Mouse (Mus musculus): ENCODE measurements around the gene Pcgf6. TPM values are rescaled to one million over a fixed set of nuclear protein-coding genes. Genes with fewer than 3 reads are reported as not detected.
A peak's percentile ranks its signal among the peaks of the same experiment; 100 is the strongest.

Pcgf6 gene
- polyA plus RNA-seq, 1 experiment = not detected

GRCm38 (mm10) chr19:47057684-47058083 is 7.0 kb upstream of the Pcgf6 start:
- 57% methylated on average over 1 of the region's 1 CpGs for WGBS
- TF ChIP-seq POLR2A (IDR thresholded peaks at IDR 0.05; ENCODE audit: insufficient read depth, low read depth, low read length) = no peak
- no peak for TF ChIP-seq CTCF (IDR thresholded peaks at IDR 0.05; ENCODE audit: insufficient read depth, low read depth, low read length)
- no peaks in the 10 kb centered on the region for H3K4me1 ChIP-seq (ENCODE audit: control insufficient read depth, insufficient read depth, low read length)
- no peak overlapping the region for H3K27ac ChIP-seq (ENCODE audit: insufficient read depth, low read depth, low read length)
- no peak overlapping the region for H3K4me3 ChIP-seq (ENCODE audit: insufficient read depth, low read depth, low read length)

GRCm38 (mm10) chr19:47053471-47053870 is 2.8 kb upstream of the Pcgf6 start:
- 88% methylated on average over 4 of the region's 4 CpGs for WGBS
- peaks cover 6% of the 10 kb centered on the region for H3K4me1 ChIP-seq (ENCODE audit: control insufficient read depth, insufficient read depth, low read length)

GRCm38 (mm10) chr19:47052927-47053326 is 2.2 kb upstream of the Pcgf6 start:
- WGBS = 79% methylated on average over 4 of the region's 4 CpGs
- no peak overlapping the region for H3K4me3 ChIP-seq (ENCODE audit: insufficient read depth, low read depth, low read length)

More at GRCm38 (mm10) chr19:47053471-47053870, 2.8 kb upstream of the Pcgf6 start:
- Histone ChIP-seq H3K27ac (ENCODE audit: insufficient read depth, low read depth, low read length) (no peak overlapping the region), H3K4me3 (ENCODE audit: insufficient read depth, low read depth, low read length) (no peak overlapping the region)
- TF ChIP-seq CTCF (IDR thresholded peaks at IDR 0.05; ENCODE audit: insufficient read depth, low read depth, low read length) (no peak), POLR2A (IDR thresholded peaks at IDR 0.05; ENCODE audit: insufficient read depth, low read depth, low read length) (no peak)

GRCm38 (mm10) chr19:47049840-47050239 is 866 bp downstream of the Pcgf6 start:
- no peak for TF ChIP-seq CTCF (IDR thresholded peaks at IDR 0.05; ENCODE audit: insufficient read depth, low read depth, low read length)
- TF ChIP-seq POLR2A (IDR thresholded peaks at IDR 0.05; ENCODE audit: insufficient read depth, low read depth, low read length) = no peak
- Histone ChIP-seq H3K4me3 (ENCODE audit: insufficient read depth, low read depth, low read length) (peak overlapping the region; percentile 99), H3K4me1 (ENCODE audit: control insufficient read depth, insufficient read depth, low read length) (peaks cover 6% of the 10 kb centered on the region), H3K27ac (ENCODE audit: insufficient read depth, low read depth, low read length) (no peak overlapping the region)
- WGBS = 4% methylated on average over 7 of the region's 7 CpGs

More at GRCm38 (mm10) chr19:47052927-47053326, 2.2 kb upstream of the Pcgf6 start:
- peaks cover 6% of the 10 kb centered on the region for H3K4me1 ChIP-seq (ENCODE audit: control insufficient read depth, insufficient read depth, low read length)
- no peak for TF ChIP-seq POLR2A (IDR thresholded peaks at IDR 0.05; ENCODE audit: insufficient read depth, low read depth, low read length)
- no peak overlapping the region for H3K27ac ChIP-seq (ENCODE audit: insufficient read depth, low read depth, low read length)

- Histone ChIP-seq H3K27ac (ENCODE audit: insufficient read depth, low read depth, low read length) (no peak overlapping the region), H3K4me1 (ENCODE audit: control insufficient read depth, insufficient read depth, low read length) (peaks cover 6% of the 10 kb centered on the region), H3K4me3 (ENCODE audit: insufficient read depth, low read depth, low read length) (no peak overlapping the region)
- TF ChIP-seq CTCF (IDR thresholded peaks at IDR 0.05; ENCODE audit: insufficient read depth, low read depth, low read length) (no peak), POLR2A (IDR thresholded peaks at IDR 0.05; ENCODE audit: insufficient read depth, low read depth, low read length) (no peak)
- WGBS = 61% methylated on average over 4 of the region's 4 CpGs
Observed at GRCm38 (mm10) chr19:47049061-47049460, 1.6 kb downstream of the Pcgf6 start.

GRCm38 (mm10) chr19:47047236-47047833 is 3.4 kb downstream of the Pcgf6 start:
- no peak for TF ChIP-seq POLR2A (IDR thresholded peaks at IDR 0.05; ENCODE audit: insufficient read depth, low read depth, low read length)
- TF ChIP-seq CTCF (IDR thresholded peaks at IDR 0.05; ENCODE audit: insufficient read depth, low read depth, low read length) = no peak
- WGBS = 91% methylated on average over 13 of the region's 13 CpGs
- Histone ChIP-seq H3K4me3 (ENCODE audit: insufficient read depth, low read depth, low read length) (no peak overlapping the region), H3K27ac (ENCODE audit: insufficient read depth, low read depth, low read length) (no peak overlapping the region), H3K4me1 (ENCODE audit: control insufficient read depth, insufficient read depth, low read length) (peaks cover 6% of the 10 kb centered on the region)

GRCm38 (mm10) chr19:47046343-47046742 is 4.4 kb downstream of the Pcgf6 start:
- H3K4me3 ChIP-seq (ENCODE audit: insufficient read depth, low read depth, low read length) = no peak overlapping the region
- TF ChIP-seq POLR2A (IDR thresholded peaks at IDR 0.05; ENCODE audit: insufficient read depth, low read depth, low read length) = no peak
- no peak for TF ChIP-seq CTCF (IDR thresholded peaks at IDR 0.05; ENCODE audit: insufficient read depth, low read depth, low read length)
- no peak overlapping the region for H3K27ac ChIP-seq (ENCODE audit: insufficient read depth, low read depth, low read length)
- 80% methylated on average over 1 of the region's 1 CpGs for WGBS
- H3K4me1 ChIP-seq (ENCODE audit: control insufficient read depth, insufficient read depth, low read length) = peaks cover 6% of the 10 kb centered on the region

GRCm38 (mm10) chr19:47043608-47044007 is 7.1 kb downstream of the Pcgf6 start:
- WGBS = 78% methylated on average over 3 of the region's 3 CpGs
- Histone ChIP-seq H3K4me1 (ENCODE audit: control insufficient read depth, insufficient read depth, low read length) (0 out of 2 replicates have a peak, but pooled peaks cover 2% of the 10 kb centered on the region), H3K4me3 (ENCODE audit: insufficient read depth, low read depth, low read length) (no peak overlapping the region), H3K27ac (ENCODE audit: insufficient read depth, low read depth, low read length) (no peak overlapping the region)
- TF ChIP-seq POLR2A (IDR thresholded peaks at IDR 0.05; ENCODE audit: insufficient read depth, low read depth, low read length) (no peak), CTCF (IDR thresholded peaks at IDR 0.05; ENCODE audit: insufficient read depth, low read depth, low read length) (no peak)

GRCm38 (mm10) chr19:47040720-47041473 is 9.8 kb downstream of the Pcgf6 start:
- no peak for TF ChIP-seq POLR2A (IDR thresholded peaks at IDR 0.05; ENCODE audit: insufficient read depth, low read depth, low read length)
- Histone ChIP-seq H3K4me3 (ENCODE audit: insufficient read depth, low read depth, low read length) (no peak overlapping the region), H3K4me1 (ENCODE audit: control insufficient read depth, insufficient read depth, low read length) (0 out of 2 replicates have a peak, but pooled peaks cover 2% of the 10 kb centered on the region), H3K27ac (ENCODE audit: insufficient read depth, low read depth, low read length) (no peak overlapping the region)
- WGBS = 59% methylated on average over 3 of the region's 3 CpGs
